In genomic region chr6:53956513-53956912, GRCm38 (mm10) we compare ENCODE assay signal across 28 mouse cellular contexts. TPM values are rescaled to one million over a fixed set of nuclear protein-coding genes. Genes with fewer than 3 reads are reported as not detected.
DNase-seq lines count a peak whose midpoint lies in the region; ATAC-seq lines count a peak whose summit lies in the region.
"Had no signal": no experiment of that assay in that cellular context is flagged by ENCODE, and none has a peak within 500 bp of the region (broad histone marks: within the 10 kb centered on the region; RNA-seq: fewer than 3 reads in every experiment).

No protein-coding gene starts in this region.

- H3K27me3 ChIP-seq in heart, embryonic 10.5 days (ENCODE audit: insufficient read depth, poor library complexity, severe bottlenecking), result no peaks in the 10 kb centered on the region
- no peaks in the 10 kb centered on the region for H3K27me3 ChIP-seq in lung, embryonic 16.5 days (ENCODE audit: control insufficient read depth, insufficient read depth, low read depth, low read length)
- H3K27me3 ChIP-seq in forebrain, embryonic 11.5 days (ENCODE audit: control insufficient read depth, insufficient read depth, low read length), result no peaks in the 10 kb centered on the region
- H3K27me3 ChIP-seq: limb, embryonic 13.5 days; liver, embryonic 13.5 days had no signal

- 0 out of 2 replicates have a peak overlapping the region, but pooled peaks have one; percentile 8 for H3K4me3 ChIP-seq in heart, embryonic 10.5 days
- no peak overlapping the region for H3K4me3 ChIP-seq in lung, embryonic 16.5 days (ENCODE audit: low read length)
- H3K4me3 ChIP-seq in forebrain, embryonic 11.5 days (ENCODE audit: low read depth, low read length), result no peak overlapping the region
- H3K4me3 ChIP-seq: embryonic facial prominence, embryonic 10.5 days; forebrain, embryonic 12.5 days; gastrocnemius, adult 2 months; limb, embryonic 13.5 days; liver, embryonic 13.5 days; midbrain, embryonic 10.5 days had no signal

- DNase-seq in heart, embryonic 10.5 days (ENCODE audit: low spot score), result no peak
- DNase-seq in heart, adult 18-20 months, result no peak
- DNase-seq in kidney, postnatal 10 days, result peak; percentile 46
- peak; percentile 33 for DNase-seq in yolk sac, embryonic 10.5 days (ENCODE audit: low spot score)
- no peak for DNase-seq in left cerebral cortex, adult 11 months (ENCODE audit: low spot score)
- DNase-seq in forebrain, embryonic 11.5 days (ENCODE audit: low spot score), result no peak
- DNase-seq: adrenal gland, postnatal 36 days; cerebellum, adult 2 months; gastrocnemius, adult 2 months; heart, postnatal 4 days; liver, embryonic 13.5 days; retina, postnatal 1 day; right cerebral cortex, postnatal 4 days; thymus, adult 2 months had no signal

- ATAC-seq in lung, embryonic 16.5 days (ENCODE audit: low read depth), result peak; percentile 15; the same call in 1 of the 2 replicates
- ATAC-seq in forebrain, embryonic 11.5 days (replicated peaks; ENCODE audit: low FRiP score), result no peak
- ATAC-seq: hindbrain, embryonic 16.5 days; intestine, postnatal 0 days had no signal

- 33% methylated on average over 4 of the region's 4 CpGs for WGBS in heart, embryonic 10.5 days
- 49% methylated on average over 4 of the region's 4 CpGs for whole genome bisulfite sequencing in lung, embryonic 16.5 days
- 79% methylated on average over 4 of the region's 4 CpGs for whole genome bisulfite sequencing in forebrain, embryonic 11.5 days

- no peaks in the 10 kb centered on the region for H3K36me3 ChIP-seq in heart, embryonic 10.5 days
- H3K36me3 ChIP-seq in lung, embryonic 16.5 days (ENCODE audit: control insufficient read depth, insufficient read depth, low read length), result no peaks in the 10 kb centered on the region
- no peaks in the 10 kb centered on the region for H3K36me3 ChIP-seq in forebrain, embryonic 11.5 days (ENCODE audit: control insufficient read depth, insufficient read depth, low read length)
- H3K36me3 ChIP-seq: embryonic facial prominence, embryonic 10.5 days; forebrain, embryonic 12.5 days; G1E; limb, embryonic 13.5 days; liver, embryonic 13.5 days; midbrain, embryonic 10.5 days had no signal

- H3K4me2 ChIP-seq in lung, embryonic 16.5 days (ENCODE audit: low read depth, low read length), result no peak overlapping the region
- no peak overlapping the region for H3K4me2 ChIP-seq in forebrain, embryonic 11.5 days (ENCODE audit: low read depth, low read length, severe bottlenecking)
- H3K4me2 ChIP-seq: forebrain, embryonic 12.5 days; limb, embryonic 13.5 days; liver, embryonic 13.5 days had no signal

- no peaks in the 10 kb centered on the region for H3K9me3 ChIP-seq in heart, embryonic 10.5 days
- no peaks in the 10 kb centered on the region for H3K9me3 ChIP-seq in lung, embryonic 16.5 days (ENCODE audit: control insufficient read depth, low read length)
- no peaks in the 10 kb centered on the region for H3K9me3 ChIP-seq in forebrain, embryonic 11.5 days (ENCODE audit: control insufficient read depth, low read length)
- H3K9me3 ChIP-seq: embryonic facial prominence, embryonic 10.5 days; forebrain, embryonic 12.5 days; limb, embryonic 13.5 days; liver, embryonic 13.5 days; midbrain, embryonic 10.5 days had no signal

- H3K27ac ChIP-seq in heart, embryonic 10.5 days, result 0 out of 2 replicates have a peak overlapping the region, but pooled peaks have one; percentile 16
- no peak overlapping the region for H3K27ac ChIP-seq in lung, embryonic 16.5 days (ENCODE audit: low read length)
- no peak overlapping the region for H3K27ac ChIP-seq in forebrain, embryonic 11.5 days (ENCODE audit: low read depth, low read length)
- H3K27ac ChIP-seq: embryonic facial prominence, embryonic 10.5 days; forebrain, embryonic 12.5 days; gastrocnemius, adult 2 months; limb, embryonic 13.5 days; liver, embryonic 13.5 days; macrophage; midbrain, embryonic 10.5 days had no signal

- H3K4me1 ChIP-seq in heart, embryonic 10.5 days, result peaks cover 23% of the 10 kb centered on the region
- H3K4me1 ChIP-seq in lung, embryonic 16.5 days (replicated peaks; ENCODE audit: control insufficient read depth, insufficient read depth, low read length), result peaks cover 11% of the 10 kb centered on the region
- no peaks in the 10 kb centered on the region; the same call in 1 of the 2 replicates for H3K4me1 ChIP-seq in forebrain, embryonic 11.5 days (replicated peaks; ENCODE audit: control insufficient read depth, insufficient read depth, low read length)
- H3K4me1 ChIP-seq: liver, embryonic 13.5 days had no signal

- H3K9ac ChIP-seq in lung, embryonic 16.5 days (ENCODE audit: low read length), result no peak overlapping the region
- no peak overlapping the region for H3K9ac ChIP-seq in forebrain, embryonic 11.5 days (ENCODE audit: low read length)
- H3K9ac ChIP-seq: forebrain, embryonic 12.5 days; limb, embryonic 13.5 days; liver, embryonic 13.5 days had no signal

RNA-seq across cellular contexts. Expression of gene Cpvl, which starts 22.0 kb away (rescaled TPM):
- not detected in 2 replicates for polyA plus RNA-seq in heart, embryonic 10.5 days (2016; fragmentation: Nextera tagmentation; extraction: Ambion mirVana)
- total RNA-seq in heart, adult 18-20 months (2021), result not detected
- 0.10 TPM in 1 of 2 replicates, not detected in the other for polyA plus RNA-seq in lung, embryonic 16.5 days (2015; fragmentation: Nextera tagmentation; extraction: Ambion mirVana)
- 0.12 TPM in 1 of 2 replicates, not detected in the other for polyA plus RNA-seq in forebrain, embryonic 11.5 days (2014; fragmentation: Nextera tagmentation; extraction: Ambion mirVana)
- total RNA-seq: adrenal gland, postnatal 36 days; G1E; gastrocnemius, adult 2 months; granulocyte monocyte progenitor cell, adult 5-6 weeks; heart, postnatal 4 days; left cerebral cortex, adult 8-10 months; monocyte, adult 5-6 weeks had no signal
- polyA plus RNA-seq: forebrain, embryonic 12.5 days; G1E; heart, embryonic 14.5 days; liver, embryonic 13.5 days; macrophage; neural tube, embryonic 11.5 days; thymus, adult 2 months had no signal

Comparison
In these comparisons a context has a peak if more than half of its experiments do, and no peak if none do; other contexts are left out.
1. DNase-seq: peak in kidney, postnatal 10 days (single experiment) and yolk sac, embryonic 10.5 days (single experiment); none in heart, embryonic 10.5 days (single experiment), heart, adult 18-20 months (0 of 2), left cerebral cortex, adult 11 months (single experiment) and forebrain, embryonic 11.5 days (single experiment).